Mouse (Mus musculus) erythroblast, embryonic 14.5 days (primary cell): ENCODE measurements around the gene Idh1. TPM values are rescaled to one million over a fixed set of nuclear protein-coding genes. Genes with fewer than 3 reads are reported as not detected.

Experiments
- H3K27me3 ChIP-seq: 2 replicates; pipeline ENCODE4 v1.6.1; 2012; ENCODE audit warnings: inconsistent platforms; ENCODE audit not compliant: control insufficient read depth
- H3K36me3 ChIP-seq: 2 replicates; pipeline ENCODE4 v1.6.1; 2012; ENCODE audit warnings: mild to moderate bottlenecking, inconsistent platforms; ENCODE audit not compliant: control insufficient read depth
- H3K4me1 ChIP-seq: 2 replicates; pipeline ENCODE4 v1.6.1; 2012; ENCODE audit warnings: inconsistent platforms; ENCODE audit not compliant: control insufficient read depth
- H3K4me3 ChIP-seq: replicated peaks from 2 replicates; pipeline ENCODE3; 2012; ENCODE audit warnings: moderate library complexity, mild to moderate bottlenecking, inconsistent platforms
- H3K9me3 ChIP-seq: 2 replicates; pipeline ENCODE4 v1.6.1; 2012; ENCODE audit warnings: low read length, inconsistent platforms, mixed read lengths; ENCODE audit not compliant: control insufficient read depth
- GATA1 ChIP-seq: IDR thresholded peaks from 2 replicates; pipeline ENCODE4 v1.6.1; 2012; ENCODE audit warnings: low read length, inconsistent platforms, mixed read lengths
- TAL1 ChIP-seq: IDR thresholded peaks from 3 replicates; pipeline ENCODE4 v1.6.1; 2012; ENCODE audit warnings: low read length, inconsistent platforms, mixed read lengths
- polyA plus RNA-seq: library from polyadenylated mRNA; stranded (reverse); fragments of >175 nt; gene quantifications from 2 replicates; pipeline ENCODE4 v1.2.3, GENCODE M21; 2012

The Idh1 gene
- polyA plus RNA-seq, 1 experiment = not detected

GRCm38 (mm10) chr1:65109756-65110435 lies 76.4 kb downstream of the Idh1 start:
- no peak for TF ChIP-seq GATA1
- TF ChIP-seq TAL1 = no peak
- H3K9me3 ChIP-seq = no peaks in the 10 kb centered on the region
- H3K36me3 ChIP-seq = no peaks in the 10 kb centered on the region
- H3K4me1 ChIP-seq = peaks cover 3% of the 10 kb centered on the region; the same call in 1 of the 2 replicates
- H3K27me3 ChIP-seq = no peaks in the 10 kb centered on the region
- no peak overlapping the region for H3K4me3 ChIP-seq

GRCm38 (mm10) chr1:65109196-65109595 lies 77.1 kb downstream of the Idh1 start:
- Histone ChIP-seq H3K4me1 (peaks cover 3% of the 10 kb centered on the region; the same call in 1 of the 2 replicates), H3K36me3 (no peaks in the 10 kb centered on the region), H3K27me3 (no peaks in the 10 kb centered on the region), H3K9me3 (no peaks in the 10 kb centered on the region), H3K4me3 (no peak overlapping the region)
- TF ChIP-seq GATA1 (no peak), TAL1 (no peak)

Other genes starting within 250 kb of the Idh1 start
- gene Plekhm3, start 229.7 kb downstream of the Idh1 start, polyA plus RNA-seq = 0.03 TPM in 2 replicates
- gene Akr1cl, start 153.7 kb downstream of the Idh1 start, polyA plus RNA-seq = not detected in 2 replicates
- gene Cryge, start 135.4 kb downstream of the Idh1 start, polyA plus RNA-seq = not detected in 2 replicates
- gene Crygd, start 123.0 kb downstream of the Idh1 start, polyA plus RNA-seq = not detected in 2 replicates
- gene Crygc, start 112.8 kb downstream of the Idh1 start, polyA plus RNA-seq = not detected in 2 replicates
- not detected in 2 replicates for gene Crygb, start 104.2 kb downstream of the Idh1 start, polyA plus RNA-seq
- not detected in 2 replicates for gene Cryga, start 83.1 kb downstream of the Idh1 start, polyA plus RNA-seq
- gene Gm28845, start 66.9 kb downstream of the Idh1 start, polyA plus RNA-seq = not detected in 2 replicates
- not detected in 2 replicates for gene D630023F18Rik, start 63.3 kb downstream of the Idh1 start, polyA plus RNA-seq
- gene Pikfyve, start 183 bp upstream of the Idh1 start, polyA plus RNA-seq = 0.49 and 0.92 TPM in 2 replicates
- not detected in 2 replicates for gene Pth2r, start 95.6 kb upstream of the Idh1 start, polyA plus RNA-seq